Mouse (Mus musculus) stomach, embryonic 15.5 days (tissue): ENCODE results near the gene Tcf7l2. TPM values are rescaled to one million over a fixed set of nuclear protein-coding genes. Genes with fewer than 3 reads are reported as not detected.

Source experiments
- ATAC-seq: fragments of 200-750 bp; cut with Nextera tagmentation; 2 replicates; pipeline ENCODE4 v1.8.0; 2017; ENCODE audit warnings: low read depth, moderate number of reproducible peaks, moderate TSS enrichment; ENCODE audit not compliant: insufficient read depth, low FRiP score
- H3K27ac ChIP-seq: fragments of 300-500 bp; sonication (generic); 2 replicates; pipeline ENCODE4 v1.5.1; 2015; ENCODE audit warnings: mild to moderate bottlenecking, inconsistent platforms
- H3K27me3 ChIP-seq: fragments of 300-500 bp; sonication (generic); replicated peaks from 2 replicates; pipeline ENCODE4 v1.6.1; 2015; ENCODE audit warnings: inconsistent platforms
- H3K36me3 ChIP-seq: fragments of 300-500 bp; sonication (generic); 2 replicates; pipeline ENCODE4 v1.6.1; 2015; ENCODE audit warnings: inconsistent platforms
- H3K4me1 ChIP-seq: fragments of 300-500 bp; sonication (generic); 2 replicates; pipeline ENCODE4 v1.6.1; 2015; ENCODE audit warnings: inconsistent platforms
- H3K4me2 ChIP-seq: fragments of 300-500 bp; sonication (generic); 2 replicates; pipeline ENCODE4 v1.6.1; 2015; ENCODE audit warnings: mild to moderate bottlenecking, inconsistent platforms
- H3K4me3 ChIP-seq: fragments of 300-500 bp; sonication (generic); replicated peaks from 2 replicates; pipeline ENCODE4 v1.5.1; 2015; ENCODE audit warnings: inconsistent platforms
- H3K9ac ChIP-seq: fragments of 300-500 bp; sonication (generic); 2 replicates; pipeline ENCODE4 v1.6.1; 2015; ENCODE audit warnings: inconsistent platforms
- H3K9me3 ChIP-seq: fragments of 300-500 bp; sonication (generic); 2 replicates; pipeline ENCODE4 v1.6.1; 2016; ENCODE audit warnings: inconsistent platforms
- WGBS: fragments of 180-500 bp; shearing (Covaris S2); methylation state at CpG from one replicate; pipeline ENCODE4 v1.1.7; 2015; 5-methylcytosine and 5-hydroxymethylcytosine counted together
- polyA plus RNA-seq: library from polyadenylated mRNA; unstranded; fragments of >200 nt; fragmentation: Nextera tagmentation; extraction: Ambion mirVana; gene quantifications from 2 replicates; pipeline ENCODE4 v1.2.1, GENCODE M21; 2015

Tcf7l2 gene
- polyA plus RNA-seq, 1 experiment from 2014 or later: 85.2 TPM

GRCm38 (mm10) chr19:55784796-55785418, 43.3 kb downstream of the Tcf7l2 start:
- Histone ChIP-seq H3K4me3 (no peak overlapping the region), H3K9ac (no peak overlapping the region), H3K27me3 (no peaks in the 10 kb centered on the region), H3K4me1 (peaks cover 12% of the 10 kb centered on the region; the same call in 1 of the 2 replicates), H3K4me2 (no peak overlapping the region), H3K36me3 (peaks cover 3% of the 10 kb centered on the region; the same call in 1 of the 2 replicates), H3K9me3 (no peaks in the 10 kb centered on the region), H3K27ac (no peak overlapping the region)
- 78% methylated on average over 21 of the region's 21 CpGs for WGBS
- no peak for ATAC-seq

GRCm38 (mm10) chr19:55787420-55787819, 45.8 kb downstream of the Tcf7l2 start:
- no peak for ATAC-seq
- WGBS: 70% methylated on average over 13 of the region's 13 CpGs
- H3K4me2 ChIP-seq: no peak overlapping the region
- no peaks in the 10 kb centered on the region for H3K9me3 ChIP-seq
- no peak overlapping the region for H3K4me3 ChIP-seq
- no peak overlapping the region for H3K27ac ChIP-seq
- no peak overlapping the region for H3K9ac ChIP-seq
- no peaks in the 10 kb centered on the region for H3K27me3 ChIP-seq
- peaks cover 29% of the 10 kb centered on the region for H3K4me1 ChIP-seq
- H3K36me3 ChIP-seq: peaks cover 3% of the 10 kb centered on the region; the same call in 1 of the 2 replicates

- peaks cover 38% of the 10 kb centered on the region for H3K4me1 ChIP-seq
- 60% methylated on average over 7 of the region's 7 CpGs for WGBS
- ATAC-seq: no peak
Observed at GRCm38 (mm10) chr19:55788285-55788904, 46.8 kb downstream of the Tcf7l2 start.

GRCm38 (mm10) chr19:55788905-55789295, 47.3 kb downstream of the Tcf7l2 start:
- Histone ChIP-seq H3K9ac (no peak overlapping the region), H3K4me2 (no peak overlapping the region), H3K4me1 (peaks cover 39% of the 10 kb centered on the region), H3K9me3 (no peaks in the 10 kb centered on the region), H3K27ac (no peak overlapping the region), H3K4me3 (no peak overlapping the region), H3K36me3 (peaks cover 3% of the 10 kb centered on the region; the same call in 1 of the 2 replicates), H3K27me3 (no peaks in the 10 kb centered on the region)
- WGBS: 66% methylated on average over 5 of the region's 5 CpGs
- no peak for ATAC-seq

More at GRCm38 (mm10) chr19:55788285-55788904, 46.8 kb downstream of the Tcf7l2 start:
- Histone ChIP-seq H3K27ac (no peak overlapping the region), H3K9ac (no peak overlapping the region), H3K27me3 (no peaks in the 10 kb centered on the region), H3K36me3 (peaks cover 3% of the 10 kb centered on the region; the same call in 1 of the 2 replicates), H3K9me3 (no peaks in the 10 kb centered on the region), H3K4me3 (no peak overlapping the region), H3K4me2 (no peak overlapping the region)

- WGBS: 34% methylated on average over 3 of the region's 3 CpGs
- Histone ChIP-seq H3K27me3 (no peaks in the 10 kb centered on the region), H3K27ac (no peak overlapping the region), H3K36me3 (peaks cover 3% of the 10 kb centered on the region; the same call in 1 of the 2 replicates), H3K9me3 (no peaks in the 10 kb centered on the region), H3K4me3 (no peak overlapping the region), H3K4me2 (no peak overlapping the region), H3K9ac (no peak overlapping the region), H3K4me1 (peaks cover 39% of the 10 kb centered on the region)
- ATAC-seq: no peak
Observed at GRCm38 (mm10) chr19:55789838-55790237, 48.2 kb downstream of the Tcf7l2 start.

GRCm38 (mm10) chr19:55791293-55791692, 49.7 kb downstream of the Tcf7l2 start:
- Histone ChIP-seq H3K36me3 (no peaks in the 10 kb centered on the region; the same call in 1 of the 2 replicates), H3K9me3 (no peaks in the 10 kb centered on the region), H3K4me3 (no peak overlapping the region), H3K27ac (peak overlapping the region; percentile 50), H3K27me3 (no peaks in the 10 kb centered on the region), H3K9ac (no peak overlapping the region), H3K4me2 (no peak overlapping the region), H3K4me1 (peaks cover 39% of the 10 kb centered on the region)
- ATAC-seq: no peak
- WGBS: 63% methylated on average over 6 of the region's 6 CpGs

GRCm38 (mm10) chr19:55791886-55792285, 50.3 kb downstream of the Tcf7l2 start:
- Histone ChIP-seq H3K4me1 (peaks cover 39% of the 10 kb centered on the region), H3K36me3 (no peaks in the 10 kb centered on the region; the same call in 1 of the 2 replicates), H3K9me3 (no peaks in the 10 kb centered on the region), H3K9ac (no peak overlapping the region), H3K27ac (peak overlapping the region; percentile 50; the same call in 1 of the 2 replicates), H3K4me3 (no peak overlapping the region), H3K4me2 (no peak overlapping the region), H3K27me3 (no peaks in the 10 kb centered on the region)
- WGBS: 83% methylated on average over 6 of the region's 6 CpGs
- ATAC-seq: no peak

- no peak overlapping the region for H3K27ac ChIP-seq
- 34% methylated on average over 5 of the region's 5 CpGs for WGBS
- H3K9ac ChIP-seq: no peak overlapping the region
- H3K4me2 ChIP-seq: no peak overlapping the region
- no peak overlapping the region for H3K4me3 ChIP-seq
- H3K4me1 ChIP-seq: peaks cover 45% of the 10 kb centered on the region
- no peaks in the 10 kb centered on the region for H3K27me3 ChIP-seq
- no peak for ATAC-seq
- H3K9me3 ChIP-seq: no peaks in the 10 kb centered on the region
- H3K36me3 ChIP-seq: no peaks in the 10 kb centered on the region
Observed at GRCm38 (mm10) chr19:55792571-55792970, 51.0 kb downstream of the Tcf7l2 start.

- H3K4me2 ChIP-seq: no peak overlapping the region
- WGBS: 64% methylated on average over 4 of the region's 4 CpGs
- no peak for ATAC-seq
- H3K4me1 ChIP-seq: peaks cover 46% of the 10 kb centered on the region
- no peaks in the 10 kb centered on the region for H3K27me3 ChIP-seq
- no peaks in the 10 kb centered on the region for H3K36me3 ChIP-seq
- no peaks in the 10 kb centered on the region for H3K9me3 ChIP-seq
- H3K27ac ChIP-seq: no peak overlapping the region
- H3K4me3 ChIP-seq: no peak overlapping the region
- H3K9ac ChIP-seq: no peak overlapping the region
Observed at GRCm38 (mm10) chr19:55793029-55793428, 51.4 kb downstream of the Tcf7l2 start.

- Histone ChIP-seq H3K36me3 (no peaks in the 10 kb centered on the region), H3K9ac (no peak overlapping the region), H3K4me2 (no peak overlapping the region), H3K27me3 (no peaks in the 10 kb centered on the region), H3K4me1 (peaks cover 38% of the 10 kb centered on the region), H3K4me3 (no peak overlapping the region), H3K9me3 (no peaks in the 10 kb centered on the region), H3K27ac (no peak overlapping the region)
- 69% methylated on average over 8 of the region's 8 CpGs for WGBS
- ATAC-seq: no peak
Observed at GRCm38 (mm10) chr19:55794194-55794945, 52.8 kb downstream of the Tcf7l2 start.

GRCm38 (mm10) chr19:55794946-55795340, 53.3 kb downstream of the Tcf7l2 start:
- no peak overlapping the region for H3K9ac ChIP-seq
- no peaks in the 10 kb centered on the region for H3K27me3 ChIP-seq
- no peak overlapping the region for H3K27ac ChIP-seq
- no peaks in the 10 kb centered on the region for H3K36me3 ChIP-seq
- H3K4me2 ChIP-seq: no peak overlapping the region
- H3K4me1 ChIP-seq: peaks cover 37% of the 10 kb centered on the region
- no peak for ATAC-seq
- H3K9me3 ChIP-seq: no peaks in the 10 kb centered on the region
- H3K4me3 ChIP-seq: no peak overlapping the region
- 83% methylated on average over 5 of the region's 5 CpGs for WGBS

- peaks cover 36% of the 10 kb centered on the region for H3K4me1 ChIP-seq
- H3K36me3 ChIP-seq: no peaks in the 10 kb centered on the region
- H3K9me3 ChIP-seq: no peaks in the 10 kb centered on the region
- H3K9ac ChIP-seq: no peak overlapping the region
- no peak for ATAC-seq
- H3K4me3 ChIP-seq: no peak overlapping the region
- H3K27ac ChIP-seq: no peak overlapping the region
- no peaks in the 10 kb centered on the region for H3K27me3 ChIP-seq
- H3K4me2 ChIP-seq: no peak overlapping the region
- 68% methylated on average over 7 of the region's 7 CpGs for WGBS
Observed at GRCm38 (mm10) chr19:55795349-55795748, 53.7 kb downstream of the Tcf7l2 start.
